30 mouse cellular contexts compared by ENCODE assay signal in genomic region chr10:111464833-111465232, GRCm38 (mm10). TPM values are rescaled to one million over a fixed set of nuclear protein-coding genes. Genes with fewer than 3 reads are reported as not detected.
DNase-seq lines count a peak whose midpoint lies in the region; ATAC-seq lines count a peak whose summit lies in the region.
"Had no signal": no experiment of that assay in that cellular context is flagged by ENCODE, and none has a peak within 500 bp of the region (broad histone marks: within the 10 kb centered on the region; RNA-seq: fewer than 3 reads in every experiment).

No protein-coding gene starts in this region.

- WGBS in midbrain, embryonic 11.5 days, result 81% methylated on average over 1 of the region's 1 CpGs
- whole genome bisulfite sequencing in midbrain, embryonic 16.5 days, result 98% methylated on average over 1 of the region's 1 CpGs

- no peaks in the 10 kb centered on the region for H3K27me3 ChIP-seq in midbrain, embryonic 11.5 days (ENCODE audit: control insufficient read depth, insufficient read depth, low read length)
- no peaks in the 10 kb centered on the region for H3K27me3 ChIP-seq in midbrain, embryonic 16.5 days (ENCODE audit: control insufficient read depth, insufficient read depth, low read depth, low read length)
- H3K27me3 ChIP-seq: embryonic facial prominence, embryonic 15.5 days; forebrain, embryonic 12.5 days; hindbrain, embryonic 12.5 days; intestine, embryonic 15.5 days; limb, embryonic 15.5 days; liver, embryonic 13.5 days; megakaryocyte, embryonic 14.5 days; midbrain, embryonic 13.5 days; neural tube, embryonic 15.5 days had no signal

- H3K9me3 ChIP-seq in midbrain, embryonic 11.5 days (ENCODE audit: control insufficient read depth, low read length), result no peaks in the 10 kb centered on the region
- no peaks in the 10 kb centered on the region for H3K9me3 ChIP-seq in midbrain, embryonic 16.5 days (replicated peaks; ENCODE audit: control insufficient read depth, low read length, poor library complexity, severe bottlenecking)
- H3K9me3 ChIP-seq: embryonic facial prominence, embryonic 10.5 days; embryonic facial prominence, embryonic 15.5 days; forebrain, embryonic 12.5 days; hindbrain, embryonic 12.5 days; intestine, embryonic 15.5 days; limb, embryonic 10.5 days; limb, embryonic 15.5 days; liver, embryonic 13.5 days; megakaryocyte, embryonic 14.5 days; neural tube, embryonic 15.5 days had no signal

- H3K4me3 ChIP-seq in midbrain, embryonic 11.5 days (ENCODE audit: low read depth, low read length), result no peak overlapping the region
- H3K4me3 ChIP-seq in midbrain, embryonic 16.5 days (ENCODE audit: low read depth, low read length), result no peak overlapping the region
- H3K4me3 ChIP-seq: embryonic facial prominence, embryonic 10.5 days; embryonic facial prominence, embryonic 15.5 days; forebrain, embryonic 12.5 days; hindbrain, embryonic 12.5 days; intestine, embryonic 15.5 days; limb, embryonic 10.5 days; limb, embryonic 15.5 days; liver, embryonic 13.5 days; megakaryocyte, embryonic 14.5 days; midbrain, embryonic 13.5 days; neural tube, embryonic 15.5 days had no signal

- no peak overlapping the region for H3K9ac ChIP-seq in midbrain, embryonic 11.5 days (ENCODE audit: low read length)
- no peak overlapping the region for H3K9ac ChIP-seq in midbrain, embryonic 16.5 days (ENCODE audit: low read depth, low read length)
- H3K9ac ChIP-seq: embryonic facial prominence, embryonic 15.5 days; forebrain, embryonic 12.5 days; forebrain, postnatal 0 days; hindbrain, embryonic 12.5 days; intestine, embryonic 15.5 days; limb, embryonic 15.5 days; liver, embryonic 13.5 days; lung, embryonic 14.5 days; midbrain, embryonic 13.5 days; neural tube, embryonic 15.5 days had no signal

- no peaks in the 10 kb centered on the region for H3K36me3 ChIP-seq in midbrain, embryonic 11.5 days (ENCODE audit: control insufficient read depth, insufficient read depth, low read length)
- no peaks in the 10 kb centered on the region for H3K36me3 ChIP-seq in midbrain, embryonic 16.5 days (ENCODE audit: control insufficient read depth, insufficient read depth, low read length)
- H3K36me3 ChIP-seq: embryonic facial prominence, embryonic 10.5 days; embryonic facial prominence, embryonic 15.5 days; forebrain, embryonic 12.5 days; hindbrain, embryonic 12.5 days; intestine, embryonic 15.5 days; limb, embryonic 10.5 days; limb, embryonic 15.5 days; liver, embryonic 13.5 days; midbrain, embryonic 13.5 days; neural tube, embryonic 15.5 days had no signal

- no peak overlapping the region for H3K27ac ChIP-seq in midbrain, embryonic 11.5 days (ENCODE audit: low read depth, low read length)
- H3K27ac ChIP-seq in midbrain, embryonic 16.5 days (ENCODE audit: low read length), result no peak overlapping the region
- H3K27ac ChIP-seq: embryonic facial prominence, embryonic 10.5 days; embryonic facial prominence, embryonic 15.5 days; forebrain, embryonic 12.5 days; hindbrain, embryonic 12.5 days; hindbrain, postnatal 0 days; intestine, embryonic 15.5 days; limb, embryonic 10.5 days; limb, embryonic 15.5 days; liver, embryonic 13.5 days; midbrain, embryonic 13.5 days; neural tube, embryonic 15.5 days had no signal

- H3K4me1 ChIP-seq in midbrain, embryonic 11.5 days (ENCODE audit: control insufficient read depth, insufficient read depth, low read length), result peaks cover 5% of the 10 kb centered on the region; the same call in 1 of the 2 replicates
- H3K4me1 ChIP-seq in midbrain, embryonic 16.5 days (ENCODE audit: control insufficient read depth, insufficient read depth, low read length), result peaks cover 2% of the 10 kb centered on the region; the same call in 1 of the 2 replicates
- H3K4me1 ChIP-seq: embryonic facial prominence, embryonic 15.5 days; intestine, embryonic 15.5 days; limb, embryonic 15.5 days; neural tube, embryonic 15.5 days had no signal

- peak; percentile 26 for DNase-seq in midbrain, embryonic 11.5 days (ENCODE audit: low spot score, missing footprints)
- DNase-seq in embryo, embryonic 11 days, result no peak
- DNase-seq in adrenal gland, adult 2 months, result no peak
- no peak for DNase-seq in layer of hippocampus, adult 8-10 months (ENCODE audit: low spot score in 2 of 2)
- DNase-seq: adrenal gland, postnatal 36 days; cerebellum, adult 11 months; cerebellum, adult 9-11 months; forebrain, postnatal 0 days; heart, postnatal 14 days; kidney, adult 2 months; kidney, postnatal 4 days; layer of hippocampus, adult 9-11 months; liver, embryonic 13.5 days; lung, embryonic 14.5 days; lung, postnatal 14 days; thymus, postnatal 14 days had no signal

- no peak overlapping the region for H3K4me2 ChIP-seq in midbrain, embryonic 11.5 days
- H3K4me2 ChIP-seq in midbrain, embryonic 16.5 days (ENCODE audit: low read length), result no peak overlapping the region
- H3K4me2 ChIP-seq: embryonic facial prominence, embryonic 15.5 days; forebrain, embryonic 12.5 days; hindbrain, embryonic 12.5 days; intestine, embryonic 15.5 days; limb, embryonic 15.5 days; liver, embryonic 13.5 days; lung, embryonic 14.5 days; midbrain, embryonic 13.5 days; neural tube, embryonic 15.5 days had no signal

- ATAC-seq in midbrain, embryonic 11.5 days (ENCODE audit: low FRiP score), result no peak
- no peak for ATAC-seq in midbrain, embryonic 16.5 days
- peak; percentile 79 for ATAC-seq in common myeloid progenitor, adult 5-6 weeks (replicated peaks; ENCODE audit: low read depth, poor library complexity, severe bottlenecking)
- peak; percentile 76 for ATAC-seq in megakaryocyte progenitor cell, adult 5-6 weeks (replicated peaks; ENCODE audit: poor library complexity)
- ATAC-seq: forebrain, postnatal 0 days; hindbrain, postnatal 0 days; intestine, embryonic 15.5 days; midbrain, embryonic 13.5 days had no signal

RNA-seq across cellular contexts. Expression of gene Nap1l1, which starts 8.2 kb away (rescaled TPM):
- 447 and 449 TPM in 2 replicates for polyA plus RNA-seq in midbrain, embryonic 11.5 days (2014; fragmentation: Nextera tagmentation; extraction: Ambion mirVana)
- 163 and 179 TPM in 2 replicates for polyA plus RNA-seq in midbrain, embryonic 16.5 days (2015; fragmentation: Nextera tagmentation; extraction: Ambion mirVana)
- total RNA-seq in common myeloid progenitor, adult 5-6 weeks (2017), result 824 and 1,033 TPM in 2 replicates
- 651 and 679 TPM in 2 replicates for total RNA-seq in megakaryocyte progenitor cell, adult 5-6 weeks (2015)
- total RNA-seq in megakaryocyte progenitor cell, adult 5-6 weeks (2017), result 565 and 710 TPM in 2 replicates
- total RNA-seq in adrenal gland, adult 2 months (2021), result 100 to 1,000 TPM; 125 to 139 TPM
- 1.8 and 2.1 TPM in 2 replicates for polyA plus RNA-seq in adrenal gland, adult 2 months (2012; rRNA removed)
- 100 to 1,000 TPM; 154 to 164 (median 156) TPM for total RNA-seq in layer of hippocampus, adult 8-10 months (2022)

RNA-seq across cellular contexts. Expression of gene Phlda1, which starts 41.3 kb away (rescaled TPM):
- 13.0 and 13.1 TPM in 2 replicates for polyA plus RNA-seq in midbrain, embryonic 11.5 days (2014; fragmentation: Nextera tagmentation; extraction: Ambion mirVana)
- polyA plus RNA-seq in midbrain, embryonic 16.5 days (2015; fragmentation: Nextera tagmentation; extraction: Ambion mirVana), result 30.8 and 30.9 TPM in 2 replicates
- 0.49 and 1.9 TPM in 2 replicates for total RNA-seq in common myeloid progenitor, adult 5-6 weeks (2017)
- total RNA-seq in megakaryocyte progenitor cell, adult 5-6 weeks (2015), result 2.1 and 3.7 TPM in 2 replicates
- 0.10 and 0.33 TPM in 2 replicates for total RNA-seq in megakaryocyte progenitor cell, adult 5-6 weeks (2017)
- total RNA-seq in adrenal gland, adult 2 months (2021), result 10 to 100 TPM; 58.7 to 66.1 TPM
- polyA plus RNA-seq in adrenal gland, adult 2 months (2012; rRNA removed), result 113 and 162 TPM in 2 replicates
- total RNA-seq in layer of hippocampus, adult 8-10 months (2022), result 10 to 100 TPM; 18.7 to 22.0 (median 20.2) TPM

Comparison
In these comparisons a context has a peak if more than half of its experiments do, and no peak if none do; other contexts are left out.
1. ATAC-seq: peak in common myeloid progenitor, adult 5-6 weeks (single experiment) and megakaryocyte progenitor cell, adult 5-6 weeks (single experiment); none in midbrain, embryonic 11.5 days (single experiment) and midbrain, embryonic 16.5 days (single experiment).